Mouse (Mus musculus): ENCODE data around the gene Gm21974. TPM values are rescaled to one million over a fixed set of nuclear protein-coding genes. Genes with fewer than 3 reads are reported as not detected.

The Gm21974 gene
- polyA plus RNA-seq, 1 experiment from 2014 or later: not detected

GRCm38 (mm10) chr7:127928596-127928995, 33.3 kb upstream of the Gm21974 start:
- 56% methylated on average over 5 of the region's 5 CpGs for WGBS
- no peak overlapping the region for H3K27ac ChIP-seq
- H3K27me3 ChIP-seq (replicated peaks): peaks cover 28% of the 10 kb centered on the region
- no peaks in the 10 kb centered on the region for H3K4me1 ChIP-seq
- ATAC-seq (replicated peaks): no peak
- no peak overlapping the region for H3K4me2 ChIP-seq
- no peaks in the 10 kb centered on the region for H3K9me3 ChIP-seq
- H3K4me3 ChIP-seq: no peak overlapping the region
- H3K9ac ChIP-seq: no peak overlapping the region
- peaks cover 20% of the 10 kb centered on the region for H3K36me3 ChIP-seq (replicated peaks)

- Histone ChIP-seq H3K4me2 (no peak overlapping the region), H3K27me3 (replicated peaks) (peaks cover 28% of the 10 kb centered on the region), H3K36me3 (replicated peaks) (peaks cover 23% of the 10 kb centered on the region), H3K4me3 (no peak overlapping the region), H3K4me1 (no peaks in the 10 kb centered on the region), H3K9ac (no peak overlapping the region), H3K9me3 (no peaks in the 10 kb centered on the region), H3K27ac (no peak overlapping the region)
- 84% methylated on average over 11 of the region's 11 CpGs for WGBS
- ATAC-seq (replicated peaks): no peak
Observed at GRCm38 (mm10) chr7:127927726-127928125, 32.5 kb upstream of the Gm21974 start.

DNA sequence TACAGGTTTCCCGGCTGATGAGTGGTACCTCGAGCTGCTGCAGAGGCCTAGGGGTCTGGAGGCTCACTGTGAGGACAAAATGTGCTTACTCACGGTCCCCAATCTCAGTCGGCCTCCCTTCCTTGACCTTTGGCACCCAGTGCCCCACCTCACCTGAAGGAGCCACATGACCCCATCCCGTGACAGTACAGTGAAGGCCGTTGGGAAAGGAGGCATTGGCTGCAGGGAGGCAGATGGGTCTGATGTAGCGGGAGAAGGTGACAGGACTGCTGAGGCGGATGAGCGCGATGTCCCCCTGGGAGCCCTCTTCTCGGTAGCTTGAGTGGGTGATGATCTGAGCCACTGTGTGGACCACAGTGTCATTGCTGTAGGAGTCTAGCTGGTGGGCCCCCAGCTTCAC, 31.6 kb upstream of the Gm21974 start:
- ATAC-seq (replicated peaks): no peak
- 89% methylated on average over 11 of the region's 11 CpGs for WGBS
- no peak overlapping the region for H3K27ac ChIP-seq

DNA sequence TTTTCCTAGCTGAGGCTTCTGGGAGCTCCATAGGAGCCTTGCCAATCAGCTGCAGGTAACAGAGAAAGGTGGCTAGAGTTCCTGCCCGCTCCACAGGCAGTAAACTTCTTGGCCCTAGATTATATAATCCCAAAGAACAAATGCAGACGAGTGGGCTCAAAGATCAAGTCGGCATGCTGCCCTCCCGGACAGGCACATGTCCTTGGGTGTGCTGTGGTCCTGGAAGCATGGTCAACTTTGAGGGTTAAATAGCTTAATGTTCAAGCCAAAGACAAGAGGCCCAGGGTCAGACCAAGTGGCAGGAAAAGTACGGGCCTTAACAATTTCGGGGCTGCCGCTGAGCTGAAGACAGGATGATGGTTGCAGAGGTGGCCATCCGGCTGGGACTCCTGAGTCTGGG, 30.8 kb upstream of the Gm21974 start:
- Histone ChIP-seq H3K4me3 (no peak overlapping the region), H3K9me3 (no peaks in the 10 kb centered on the region), H3K4me1 (no peaks in the 10 kb centered on the region), H3K4me2 (no peak overlapping the region), H3K27ac (no peak overlapping the region), H3K36me3 (replicated peaks) (peaks cover 27% of the 10 kb centered on the region), H3K9ac (no peak overlapping the region), H3K27me3 (replicated peaks) (peaks cover 28% of the 10 kb centered on the region)
- WGBS: 91% methylated on average over 8 of the region's 8 CpGs
- ATAC-seq (replicated peaks): no peak

More for the DNA sequence above, 31.6 kb upstream of the Gm21974 start:
- no peak overlapping the region for H3K9ac ChIP-seq
- H3K36me3 ChIP-seq (replicated peaks): peaks cover 27% of the 10 kb centered on the region
- no peak overlapping the region for H3K4me3 ChIP-seq
- H3K9me3 ChIP-seq: no peaks in the 10 kb centered on the region
- H3K4me2 ChIP-seq: no peak overlapping the region
- H3K27me3 ChIP-seq (replicated peaks): peaks cover 28% of the 10 kb centered on the region
- no peaks in the 10 kb centered on the region for H3K4me1 ChIP-seq

DNA sequence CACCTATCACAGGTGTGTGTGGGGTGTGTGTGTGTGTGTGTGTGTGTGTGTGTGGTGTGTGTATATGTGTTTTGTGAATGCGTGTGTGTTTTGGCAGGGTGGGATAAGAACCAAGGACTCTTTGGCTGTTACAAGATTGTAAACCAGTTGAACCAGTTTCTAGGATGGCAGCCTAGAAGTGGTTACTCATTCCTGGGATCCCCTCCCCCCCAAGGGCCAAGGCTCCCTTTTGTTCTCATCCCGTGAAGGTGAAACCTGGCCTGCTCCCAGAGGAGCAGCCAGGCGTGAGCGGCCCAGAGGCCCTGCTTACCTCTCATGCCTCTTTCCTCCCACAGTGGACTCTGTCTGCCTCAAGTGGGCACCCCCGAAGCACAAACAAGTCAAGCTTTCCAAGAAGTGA, 30.0 kb upstream of the Gm21974 start:
- H3K27me3 ChIP-seq (replicated peaks): peaks cover 23% of the 10 kb centered on the region
- 62% methylated on average over 5 of the region's 5 CpGs for WGBS
- H3K27ac ChIP-seq: no peak overlapping the region
- H3K4me1 ChIP-seq: no peaks in the 10 kb centered on the region
- no peak overlapping the region for H3K4me3 ChIP-seq
- peaks cover 27% of the 10 kb centered on the region for H3K36me3 ChIP-seq (replicated peaks)
- no peak overlapping the region for H3K4me2 ChIP-seq
- no peak for ATAC-seq (replicated peaks)
- H3K9me3 ChIP-seq: no peaks in the 10 kb centered on the region
- H3K9ac ChIP-seq: no peak overlapping the region

DNA sequence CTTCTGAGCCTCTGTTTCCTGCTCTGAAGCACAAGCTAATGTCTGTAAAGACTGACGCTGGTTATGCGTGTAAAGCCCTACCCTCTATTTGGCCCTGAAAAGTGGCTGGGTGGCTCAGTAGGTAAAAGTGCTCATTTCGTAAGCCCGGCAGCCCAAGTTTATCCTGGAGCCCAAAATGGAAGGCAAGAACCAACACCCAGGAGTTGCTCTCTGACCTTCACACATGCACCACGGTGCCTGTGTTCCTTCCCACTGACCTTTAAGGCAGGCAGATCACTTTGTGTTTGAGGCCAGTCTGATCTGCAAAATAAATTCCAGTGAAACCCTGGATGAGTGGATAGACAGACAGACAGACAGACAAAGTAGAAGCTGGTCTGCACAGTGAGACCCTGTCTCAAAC, 28.5 kb upstream of the Gm21974 start:
- no peaks in the 10 kb centered on the region for H3K4me1 ChIP-seq
- no peaks in the 10 kb centered on the region for H3K9me3 ChIP-seq
- peaks cover 9% of the 10 kb centered on the region for H3K27me3 ChIP-seq (replicated peaks)
- no peak overlapping the region for H3K27ac ChIP-seq
- H3K9ac ChIP-seq: no peak overlapping the region
- peaks cover 27% of the 10 kb centered on the region for H3K36me3 ChIP-seq (replicated peaks)
- no peak overlapping the region for H3K4me3 ChIP-seq
- ATAC-seq (replicated peaks): no peak
- WGBS: 85% methylated on average over 5 of the region's 5 CpGs
- no peak overlapping the region for H3K4me2 ChIP-seq

GRCm38 (mm10) chr7:127922451-127923275, 27.4 kb upstream of the Gm21974 start:
- ATAC-seq (replicated peaks): no peak
- WGBS: 86% methylated on average over 6 of the region's 6 CpGs

GRCm38 (mm10) chr7:127921516-127921915, 26.3 kb upstream of the Gm21974 start:
- Histone ChIP-seq H3K9me3 (no peaks in the 10 kb centered on the region), H3K4me1 (no peaks in the 10 kb centered on the region), H3K36me3 (replicated peaks) (peaks cover 33% of the 10 kb centered on the region), H3K27me3 (replicated peaks) (no peaks in the 10 kb centered on the region), H3K9ac (no peak overlapping the region), H3K4me3 (no peak overlapping the region), H3K4me2 (no peak overlapping the region), H3K27ac (no peak overlapping the region)
- ATAC-seq (replicated peaks): no peak
- 61% methylated on average over 8 of the region's 8 CpGs for WGBS

More at GRCm38 (mm10) chr7:127922451-127923275, 27.4 kb upstream of the Gm21974 start:
- no peak overlapping the region for H3K9ac ChIP-seq
- H3K9me3 ChIP-seq: no peaks in the 10 kb centered on the region
- H3K27me3 ChIP-seq (replicated peaks): no peaks in the 10 kb centered on the region
- H3K4me3 ChIP-seq: no peak overlapping the region
- no peak overlapping the region for H3K27ac ChIP-seq
- no peak overlapping the region for H3K4me2 ChIP-seq
- H3K4me1 ChIP-seq: no peaks in the 10 kb centered on the region
- H3K36me3 ChIP-seq (replicated peaks): peaks cover 27% of the 10 kb centered on the region

DNA sequence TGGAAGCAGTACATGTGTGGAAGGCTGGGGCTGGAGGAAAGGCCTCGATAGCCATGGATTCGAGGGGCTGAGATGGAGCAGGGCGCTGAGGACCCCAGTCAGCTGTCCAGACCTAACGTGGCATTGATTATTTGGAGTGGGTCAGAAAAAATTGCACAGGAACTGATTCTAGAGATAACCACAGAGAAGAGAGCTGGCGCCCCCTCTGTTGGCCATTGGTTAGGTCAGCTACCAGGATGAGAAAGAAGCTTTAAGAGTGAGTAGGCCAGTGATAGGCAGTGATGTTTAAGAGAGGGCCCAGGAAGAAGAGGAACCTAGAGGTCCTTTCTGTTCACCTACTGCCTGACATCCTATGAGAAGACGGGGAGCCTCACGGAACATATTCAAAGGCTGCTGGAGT, 24.0 kb upstream of the Gm21974 start:
- ATAC-seq (replicated peaks): no peak
- H3K4me3 ChIP-seq: no peak overlapping the region
- WGBS: 76% methylated on average over 7 of the region's 7 CpGs
- no peaks in the 10 kb centered on the region for H3K4me1 ChIP-seq
- no peaks in the 10 kb centered on the region for H3K27me3 ChIP-seq (replicated peaks)
- no peak overlapping the region for H3K4me2 ChIP-seq
- H3K9ac ChIP-seq: no peak overlapping the region
- no peaks in the 10 kb centered on the region for H3K9me3 ChIP-seq
- H3K27ac ChIP-seq: no peak overlapping the region
- H3K36me3 ChIP-seq (replicated peaks): peaks cover 25% of the 10 kb centered on the region; the same call in 1 of the 2 replicates

GRCm38 (mm10) chr7:127918203-127918602, 22.9 kb upstream of the Gm21974 start:
- Histone ChIP-seq H3K36me3 (replicated peaks) (peaks cover 19% of the 10 kb centered on the region; the same call in 1 of the 2 replicates), H3K4me3 (no peak overlapping the region)
- ATAC-seq (replicated peaks): no peak

DNA sequence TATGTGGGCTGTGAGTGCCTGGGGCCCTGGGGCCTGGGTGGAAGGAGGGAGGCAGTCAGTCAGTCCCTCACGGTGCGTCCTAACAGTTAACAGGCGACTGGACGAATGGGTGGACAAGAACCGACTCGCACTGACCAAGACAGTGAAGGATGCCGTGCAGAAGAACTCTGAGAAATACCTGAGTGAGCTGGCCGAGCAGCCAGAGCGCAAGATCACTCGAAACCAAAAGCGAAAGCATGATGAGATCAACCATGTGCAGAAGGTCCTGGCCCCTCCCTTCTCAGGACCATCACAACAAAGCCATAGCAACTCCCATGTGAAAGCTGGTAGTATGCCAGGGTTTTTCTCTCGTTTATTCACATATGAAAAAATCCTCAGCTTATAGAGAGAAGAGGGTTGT, 20.0 kb upstream of the Gm21974 start:
- 96% methylated on average over 12 of the region's 12 CpGs for WGBS
- peaks cover 13% of the 10 kb centered on the region for H3K4me1 ChIP-seq
- H3K27me3 ChIP-seq (replicated peaks): no peaks in the 10 kb centered on the region
- H3K4me2 ChIP-seq: no peak overlapping the region
- no peak overlapping the region for H3K4me3 ChIP-seq
- no peaks in the 10 kb centered on the region for H3K9me3 ChIP-seq
- no peak overlapping the region for H3K9ac ChIP-seq
- H3K36me3 ChIP-seq (replicated peaks): peaks cover 15% of the 10 kb centered on the region; the same call in 1 of the 2 replicates
- H3K27ac ChIP-seq: no peak overlapping the region
- no peak for ATAC-seq (replicated peaks)

More at GRCm38 (mm10) chr7:127918203-127918602, 22.9 kb upstream of the Gm21974 start:
- H3K27me3 ChIP-seq (replicated peaks): no peaks in the 10 kb centered on the region
- WGBS: 64% methylated on average over 3 of the region's 3 CpGs
- no peak overlapping the region for H3K27ac ChIP-seq
- H3K9me3 ChIP-seq: no peaks in the 10 kb centered on the region
- H3K4me1 ChIP-seq: peaks cover 4% of the 10 kb centered on the region
- no peak overlapping the region for H3K4me2 ChIP-seq
- no peak overlapping the region for H3K9ac ChIP-seq

DNA sequence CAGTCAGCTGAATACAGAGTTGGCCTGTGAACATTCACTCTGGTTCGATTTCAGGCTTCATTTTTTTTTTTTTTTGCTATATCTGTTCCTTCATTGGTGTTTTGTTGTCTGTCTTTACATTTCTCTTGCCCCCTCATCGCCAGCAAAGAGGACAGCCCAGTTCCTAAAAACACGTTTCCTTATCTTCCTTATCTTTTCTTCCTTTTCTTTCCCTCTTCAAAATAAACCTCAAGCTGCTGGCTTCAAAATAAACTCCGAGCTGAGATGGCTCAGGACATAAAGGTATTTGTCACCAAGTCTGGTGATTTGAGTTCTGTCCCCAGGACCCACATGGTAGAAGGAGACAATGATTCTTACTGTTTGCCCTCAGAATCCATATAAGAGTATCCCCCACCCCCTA, 17.7 kb upstream of the Gm21974 start:
- Histone ChIP-seq H3K9me3 (no peaks in the 10 kb centered on the region), H3K27me3 (replicated peaks) (no peaks in the 10 kb centered on the region), H3K9ac (peak overlapping the region; percentile 58), H3K36me3 (replicated peaks) (peaks cover 29% of the 10 kb centered on the region; the same call in 1 of the 2 replicates), H3K4me2 (peak overlapping the region; percentile 83), H3K27ac (peak overlapping the region; percentile 77; the same call in 1 of the 2 replicates), H3K4me1 (peaks cover 13% of the 10 kb centered on the region), H3K4me3 (peak overlapping the region; percentile 79)
- 27% methylated on average over 4 of the region's 4 CpGs for WGBS
- no peak for ATAC-seq (replicated peaks)
